Mouse (Mus musculus): ENCODE data around the gene Cul5. TPM values are rescaled to one million over a fixed set of nuclear protein-coding genes. Genes with fewer than 3 reads are reported as not detected.
A peak's percentile ranks its signal among the peaks of the same experiment; 100 is the strongest.

The Cul5 gene
- total RNA-seq, 4 experiments from 2014 or later: 49.5 to 62.5 (median 54.1) TPM

DNA sequence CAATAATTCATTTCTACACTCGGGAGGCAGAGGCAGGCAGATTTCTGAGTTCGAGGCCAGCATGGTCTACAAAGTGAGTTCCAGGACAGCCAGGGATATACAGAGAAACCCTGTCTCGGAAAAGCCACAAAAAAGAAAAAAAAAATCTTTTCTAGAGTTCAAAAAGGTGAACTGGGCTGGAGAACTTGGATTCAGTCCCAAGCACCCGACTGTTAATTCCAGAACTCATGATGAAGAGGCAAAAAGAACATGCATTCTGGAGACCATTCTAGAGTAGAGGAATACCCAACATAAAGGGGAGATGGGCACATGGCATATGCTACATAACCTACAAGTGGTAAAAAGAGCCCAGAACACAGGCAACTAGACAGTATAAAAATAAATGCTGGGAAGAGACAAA is 62.0 kb downstream of the Cul5 start:
- no peak for DNase-seq (ENCODE audit: low spot score in 2 of 2)

GRCm38 (mm10) chr9:53607192-53607591 is 62.6 kb downstream of the Cul5 start:
- no peak for DNase-seq (ENCODE audit: low spot score in 2 of 2)

GRCm38 (mm10) chr9:53604954-53605353 is 64.9 kb downstream of the Cul5 start:
- no peak for DNase-seq (ENCODE audit: low spot score in 2 of 2)

DNA sequence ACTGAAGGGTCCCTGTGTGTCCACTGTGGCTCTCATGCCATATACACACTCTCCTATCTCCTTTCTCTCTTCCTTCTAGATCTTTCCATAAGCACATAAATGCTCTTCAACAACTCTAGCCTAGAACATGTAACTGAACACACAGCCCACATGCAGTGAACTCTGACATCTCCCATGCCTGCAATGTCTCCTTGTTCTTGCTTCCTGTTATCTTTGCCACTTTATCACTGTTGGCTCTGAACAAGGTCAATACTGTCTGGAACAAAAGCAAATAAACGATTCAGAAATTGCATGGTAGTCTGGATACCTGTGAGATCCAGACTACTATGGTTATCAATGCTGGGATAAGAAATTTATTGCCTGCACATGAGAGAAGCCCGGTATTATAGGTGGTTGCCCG is 66.0 kb downstream of the Cul5 start:
- no peak for DNase-seq (ENCODE audit: low spot score in 2 of 2)

DNA sequence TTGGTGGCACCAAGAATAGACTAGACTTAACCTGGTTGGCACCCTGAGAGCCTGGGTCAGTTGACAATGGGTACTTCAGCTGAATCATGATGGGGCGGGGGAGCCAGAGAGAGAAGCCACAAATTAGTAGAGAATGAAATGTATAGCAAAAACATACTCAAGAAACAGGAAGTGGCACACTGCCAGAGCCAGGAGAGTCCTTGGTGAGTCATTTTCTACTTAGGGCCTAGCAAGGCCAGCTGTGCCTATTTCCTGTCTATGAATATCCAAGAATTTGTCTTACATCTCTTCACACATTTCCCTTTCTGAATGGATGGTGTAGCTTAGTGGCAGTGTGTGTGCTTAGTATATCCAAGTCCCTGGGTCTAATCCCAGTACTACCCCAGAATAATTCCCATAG is 66.4 kb downstream of the Cul5 start:
- DNase-seq (ENCODE audit: low spot score in 2 of 2): no peak

DNA sequence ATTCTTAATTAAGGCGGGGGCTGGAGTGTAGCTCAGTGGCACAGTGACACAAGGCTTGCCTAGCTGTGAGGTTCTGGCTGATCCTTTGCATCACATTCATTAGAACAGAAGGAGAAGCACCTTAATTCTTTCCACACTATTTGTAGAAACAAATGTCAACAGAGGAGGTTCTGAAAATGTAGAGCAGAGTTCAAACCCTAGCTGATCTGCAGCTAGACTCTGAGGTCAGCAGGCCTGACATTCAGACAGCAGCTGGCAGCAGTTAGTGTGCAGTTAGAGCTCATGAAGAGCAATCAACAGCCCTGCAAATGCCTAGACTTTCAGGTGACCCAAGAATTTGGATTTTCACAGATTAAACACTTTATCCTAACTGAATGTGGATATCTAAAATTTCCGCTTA is 68.3 kb downstream of the Cul5 start:
- DNase-seq (ENCODE audit: low spot score in 2 of 2): no peak

DNA sequence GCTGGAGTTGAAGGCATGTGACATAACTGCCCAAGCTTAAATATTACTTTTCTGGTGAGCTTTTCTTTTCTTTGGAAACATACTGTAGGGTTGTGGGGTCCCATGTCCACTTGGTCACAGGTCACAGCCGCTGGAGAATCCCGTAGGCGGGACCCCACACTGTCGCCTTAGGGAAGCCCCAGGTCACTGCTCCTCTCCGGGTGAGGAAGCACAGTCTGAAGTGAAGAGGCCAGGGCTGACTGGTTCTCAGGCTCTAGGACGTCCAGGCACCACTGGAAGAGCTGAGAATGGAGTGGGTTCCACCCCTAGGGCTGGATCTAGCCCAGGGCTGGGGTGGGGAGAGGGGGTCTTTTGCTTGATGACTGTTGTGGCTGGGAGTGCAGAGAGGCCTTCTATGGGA is 71.2 kb downstream of the Cul5 start:
- no peak for DNase-seq (ENCODE audit: low spot score in 2 of 2)

- no peak for DNase-seq (ENCODE audit: low spot score in 2 of 2)
These were observed 72.7 kb downstream of the Cul5 start for GRCm38 (mm10) chr9:53596971-53597600.

- DNase-seq (ENCODE audit: low spot score in 2 of 2): peak in 1 of 2 experiments; percentile 58
These were observed 75.0 kb downstream of the Cul5 start for GRCm38 (mm10) chr9:53594764-53595163.

GRCm38 (mm10) chr9:53581870-53582269 is 87.9 kb downstream of the Cul5 start:
- no peak for DNase-seq (ENCODE audit: low spot score in 2 of 2)

DNA sequence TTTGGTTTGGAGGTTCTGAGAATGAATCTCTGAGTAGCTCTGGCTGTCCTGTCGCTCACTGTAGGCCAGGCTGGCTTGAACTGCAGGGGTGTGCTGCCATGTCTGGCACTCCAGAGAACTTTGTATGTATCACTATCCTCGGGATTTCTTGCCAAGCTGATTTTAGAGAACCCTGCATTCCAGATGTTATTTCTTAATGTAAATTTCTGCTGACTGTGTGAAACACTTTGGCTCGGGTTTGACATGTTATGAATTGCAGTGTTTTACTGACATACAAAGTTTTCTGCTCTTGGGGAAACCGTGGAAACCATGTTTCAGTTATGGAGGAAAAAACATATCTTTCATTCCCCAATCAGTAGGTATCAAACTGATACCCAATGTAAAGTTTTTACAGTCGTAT is 94.1 kb downstream of the Cul5 start:
- no peak for DNase-seq (ENCODE audit: low spot score in 2 of 2)

- DNase-seq (ENCODE audit: low spot score in 2 of 2): no peak
These were observed 97.1 kb downstream of the Cul5 start for GRCm38 (mm10) chr9:53572516-53573307.

GRCm38 (mm10) chr9:53570662-53571061 is 99.2 kb downstream of the Cul5 start:
- DNase-seq (ENCODE audit: low spot score in 2 of 2): no peak

Other genes with a start within 250 kb of the Cul5 start
- gene Atm, start 133.3 kb downstream of the Cul5 start, total RNA-seq (2022): 10 to 100 TPM; 18.8 to 26.8 (median 21.5) TPM
- 10 to 100 TPM; 16.1 to 21.1 (median 18.8) TPM for gene Npat, start 133.0 kb downstream of the Cul5 start, total RNA-seq (2022)
- gene Acat1, start 59.6 kb downstream of the Cul5 start, total RNA-seq (2022): 10 to 100 TPM; 61.7 to 70.1 (median 68.1) TPM
- gene Rab39, start 36.2 kb upstream of the Cul5 start, total RNA-seq (2022): 1 to 10 TPM; 2.4 to 3.2 (median 2.7) TPM
- gene Slc35f2, start 101.5 kb upstream of the Cul5 start, total RNA-seq (2022): 1 to 10 TPM; 3.9 to 4.4 (median 4.1) TPM
- gene Sln, start 180.2 kb upstream of the Cul5 start, total RNA-seq (2022): under 1 TPM in 2 of 4 experiments, not detected in 2; 0.29 to 0.83 TPM

Data from layer of hippocampus, adult 8-10 months (tissue).